Mouse (Mus musculus) cerebellum, adult 11-12 months (tissue): ENCODE data around the gene Sema3d.

Experiments used
- DNase-seq: peaks from one replicate; pipeline ENCODE4 v3.0.0; 2022

Gene Sema3d

GRCm38 (mm10) chr5:12383133-12383959 is at the start of gene Sema3d:
Gene Sema3d, plus strand, starts transcription at chr5:12383385.
- peak; percentile 24 for DNase-seq

- no peak for DNase-seq
These were observed 5.9 kb upstream of the Sema3d start for GRCm38 (mm10) chr5:12377261-12377660.

- DNase-seq = no peak
These were observed 4.3 kb upstream of the Sema3d start for GRCm38 (mm10) chr5:12378900-12379299.

- DNase-seq = no peak
These were observed 1.2 kb upstream of the Sema3d start for GRCm38 (mm10) chr5:12382010-12382409.

GRCm38 (mm10) chr5:12383960-12384285 is 738 bp downstream of the Sema3d start:
- DNase-seq = no peak

- DNase-seq = no peak
These were observed 9.5 kb downstream of the Sema3d start for GRCm38 (mm10) chr5:12392667-12393066.

GRCm38 (mm10) chr5:12399271-12399670 is 16.1 kb downstream of the Sema3d start:
- DNase-seq = no peak

GRCm38 (mm10) chr5:12404229-12404628 is 21.0 kb downstream of the Sema3d start:
- no peak for DNase-seq

GRCm38 (mm10) chr5:12412595-12412994 is 29.4 kb downstream of the Sema3d start:
- no peak for DNase-seq

- no peak for DNase-seq
These were observed 40.1 kb downstream of the Sema3d start for GRCm38 (mm10) chr5:12423264-12423663.

- DNase-seq = no peak
These were observed 58.6 kb downstream of the Sema3d start for GRCm38 (mm10) chr5:12441737-12442136.

GRCm38 (mm10) chr5:12442176-12443105 is 59.3 kb downstream of the Sema3d start:
- DNase-seq = no peak

GRCm38 (mm10) chr5:12451089-12451488 is 67.9 kb downstream of the Sema3d start:
- no peak for DNase-seq

GRCm38 (mm10) chr5:12454946-12455345 is 71.8 kb downstream of the Sema3d start:
- no peak for DNase-seq

- no peak for DNase-seq
These were observed 74.3 kb downstream of the Sema3d start for GRCm38 (mm10) chr5:12457509-12457908.

GRCm38 (mm10) chr5:12467568-12468336 is 84.6 kb downstream of the Sema3d start:
- no peak for DNase-seq

GRCm38 (mm10) chr5:12474904-12475638 is 91.9 kb downstream of the Sema3d start:
- DNase-seq = no peak

- no peak for DNase-seq
These were observed 92.4 kb downstream of the Sema3d start for GRCm38 (mm10) chr5:12475639-12475916.

GRCm38 (mm10) chr5:12487926-12488325 is 104.7 kb downstream of the Sema3d start:
- no peak for DNase-seq

GRCm38 (mm10) chr5:12491704-12492103 is 108.5 kb downstream of the Sema3d start:
- DNase-seq = no peak

GRCm38 (mm10) chr5:12498227-12498928 is 115.2 kb downstream of the Sema3d start:
- no peak for DNase-seq

GRCm38 (mm10) chr5:12499037-12499436 is 115.9 kb downstream of the Sema3d start:
- no peak for DNase-seq
